Mouse (Mus musculus) bone marrow, adult 2 months (tissue): Measurements from ENCODE around the gene Adamts16. TPM values are rescaled to one million over a fixed set of nuclear protein-coding genes. Genes with fewer than 3 reads are reported as not detected.

Source experiments
- H3K27ac ChIP-seq: fragments of 200-500 bp; 2 replicates; pipeline ENCODE4 v1.5.1; 2012; ENCODE audit warnings: low read depth, mild to moderate bottlenecking, control low read depth, inconsistent platforms, low read length; ENCODE audit not compliant: control insufficient read depth, poor library complexity, insufficient read depth
- H3K4me1 ChIP-seq: fragments of 200-500 bp; 2 replicates; pipeline ENCODE4 v1.6.1; 2011; ENCODE audit warnings: low read length; ENCODE audit not compliant: control insufficient read depth, insufficient read depth
- H3K4me3 ChIP-seq: fragments of 200-500 bp; replicated peaks from 2 replicates; pipeline ENCODE3; 2011; ENCODE audit warnings: mild to moderate bottlenecking, low read depth, low read length, control low read depth; ENCODE audit not compliant: control insufficient read depth
- CTCF ChIP-seq: fragments of 200-500 bp; IDR thresholded peaks from 2 replicates; pipeline ENCODE4 v1.5.1; 2011; ENCODE audit warnings: low read length, control low read depth; ENCODE audit not compliant: control insufficient read depth, insufficient read depth
- POLR2A ChIP-seq: fragments of 200-500 bp; IDR thresholded peaks from 2 replicates; pipeline ENCODE4 v1.6.1; 2011; ENCODE audit warnings: low read depth, mild to moderate bottlenecking, control low read depth, low read length, borderline replicate concordance; ENCODE audit not compliant: control insufficient read depth
- WGBS: fragments of 180-500 bp; shearing (Covaris S2); methylation state at CpG from one replicate; pipeline ENCODE4 v1.1.7; 2018; 5-methylcytosine and 5-hydroxymethylcytosine counted together
- polyA plus RNA-seq: library from polyadenylated mRNA; stranded (reverse); fragments of >200 nt; gene quantifications from 2 replicates; pipeline ENCODE4 v1.2.4, GENCODE M21; 2011; ENCODE audit warnings: low replicate concordance; ENCODE audit not compliant: missing spikeins, insufficient read depth, insufficient read length

The Adamts16 gene
- polyA plus RNA-seq, 1 experiment, result not detected

DNA sequence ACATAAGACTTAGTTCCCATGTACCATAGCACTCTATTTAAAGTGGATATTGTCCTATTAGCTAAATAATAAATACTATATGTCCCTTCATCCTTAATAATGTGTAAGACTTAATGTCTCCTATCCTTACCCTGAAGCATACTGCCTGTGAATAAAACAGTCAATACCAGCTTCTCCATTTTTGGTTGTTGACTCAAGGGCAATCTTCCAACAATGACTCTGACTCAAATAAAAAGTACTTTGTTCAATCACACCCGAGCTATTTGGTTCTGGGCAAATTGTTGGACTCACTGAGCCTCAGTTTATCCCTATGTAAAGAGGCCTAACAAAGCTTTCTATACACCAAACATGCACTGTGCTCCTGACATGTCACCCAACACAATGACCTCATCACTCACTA is 51.8 kb downstream of the Adamts16 start:
- H3K4me1 ChIP-seq, result no peaks in the 10 kb centered on the region
- H3K4me3 ChIP-seq, result no peak overlapping the region
- WGBS, result 46% methylated on average over 1 of the region's 1 CpGs
- no peak overlapping the region for H3K27ac ChIP-seq
- TF ChIP-seq CTCF, result no peak
- no peak for TF ChIP-seq POLR2A

DNA sequence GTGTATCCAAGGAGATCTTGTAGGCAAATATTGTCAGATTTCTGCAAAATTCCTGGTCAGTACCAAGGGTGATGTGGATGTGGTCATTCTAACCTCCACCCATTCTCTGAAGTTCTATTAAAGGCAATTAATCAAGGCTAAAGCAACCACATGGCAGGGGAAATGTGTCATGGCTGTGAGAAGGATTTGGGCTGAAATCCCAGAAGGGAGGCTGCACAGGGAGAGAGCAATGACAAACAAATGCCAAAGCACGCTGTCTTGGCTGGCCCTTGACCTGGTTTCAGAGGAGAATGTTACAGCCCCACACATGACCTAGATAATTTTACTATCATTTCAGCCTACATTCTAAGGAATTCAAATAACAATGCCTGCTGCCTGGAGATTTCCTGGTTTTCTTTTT is 52.6 kb downstream of the Adamts16 start:
- 72% methylated on average over 1 of the region's 1 CpGs for whole genome bisulfite sequencing
- TF ChIP-seq POLR2A (no peak), CTCF (no peak)
- no peak overlapping the region for H3K27ac ChIP-seq
- H3K4me1 ChIP-seq, result no peaks in the 10 kb centered on the region
- H3K4me3 ChIP-seq, result no peak overlapping the region

GRCm38 (mm10) chr13:70785078-70785477 is 56.5 kb downstream of the Adamts16 start:
- Histone ChIP-seq H3K4me1 (no peaks in the 10 kb centered on the region), H3K27ac (no peak overlapping the region), H3K4me3 (no peak overlapping the region)
- 92% methylated on average over 2 of the region's 2 CpGs for WGBS
- TF ChIP-seq CTCF, result no peak
- no peak for TF ChIP-seq POLR2A

DNA sequence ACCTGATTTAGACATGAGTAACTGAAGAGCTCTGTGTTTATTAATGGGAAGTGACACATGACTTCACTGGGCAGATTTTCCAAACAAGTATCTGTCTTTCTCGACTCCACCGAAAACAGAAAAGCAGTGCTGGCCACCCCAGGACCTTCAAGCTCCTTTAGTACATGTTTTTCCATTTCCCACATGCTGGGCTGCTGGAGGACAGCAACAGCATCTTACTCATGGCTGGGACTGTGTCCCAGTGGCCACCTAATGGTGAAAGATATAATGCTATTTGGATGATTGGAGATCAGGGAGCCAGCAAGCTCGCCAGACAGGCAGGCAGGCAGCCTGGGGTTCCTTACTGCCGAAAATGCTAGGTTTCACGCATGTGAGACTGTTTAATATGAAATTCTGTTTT is 57.5 kb downstream of the Adamts16 start:
- Histone ChIP-seq H3K27ac (no peak overlapping the region), H3K4me1 (no peaks in the 10 kb centered on the region), H3K4me3 (no peak overlapping the region)
- 78% methylated on average over 5 of the region's 5 CpGs for WGBS
- no peak for TF ChIP-seq CTCF
- no peak for TF ChIP-seq POLR2A

- no peak for TF ChIP-seq POLR2A
- no peak for TF ChIP-seq CTCF
- Histone ChIP-seq H3K4me3 (no peak overlapping the region), H3K27ac (no peak overlapping the region), H3K4me1 (no peaks in the 10 kb centered on the region)
- WGBS, result 72% methylated on average over 7 of the region's 7 CpGs
Measured at GRCm38 (mm10) chr13:70779781-70780180, 61.8 kb downstream of the Adamts16 start.

DNA sequence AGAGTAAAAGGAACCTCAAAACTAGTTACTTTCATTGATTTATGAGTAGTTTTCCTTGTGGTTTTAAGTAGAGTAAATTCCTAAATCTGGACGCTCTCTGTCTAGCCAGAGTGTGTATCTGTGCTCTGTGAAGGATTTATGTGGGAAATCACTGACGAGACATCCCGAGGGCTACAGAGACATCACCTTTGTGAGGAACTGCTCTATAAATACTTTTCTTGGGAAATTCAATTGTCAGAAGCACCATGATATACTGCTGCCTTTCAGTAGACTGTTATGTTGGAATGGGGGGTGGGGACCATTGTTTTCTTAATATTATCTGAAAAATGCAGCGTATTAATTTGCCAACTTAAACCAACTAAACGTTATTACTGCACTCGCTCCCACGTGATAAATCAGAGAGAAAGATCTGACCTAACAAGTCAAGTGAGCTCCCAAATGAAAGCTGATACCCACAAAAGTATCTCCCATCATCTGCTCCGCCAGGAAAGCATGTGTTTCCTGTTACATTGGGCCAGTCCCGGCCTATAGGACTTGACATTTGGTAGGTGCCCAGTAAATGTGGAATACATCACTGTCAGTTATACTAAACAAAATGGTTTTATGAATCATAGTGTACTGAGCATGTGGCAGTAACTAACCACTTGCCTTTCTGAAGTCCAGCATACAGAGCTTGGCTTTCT is 62.6 kb downstream of the Adamts16 start:
- Histone ChIP-seq H3K4me3 (no peak overlapping the region), H3K27ac (no peak overlapping the region), H3K4me1 (no peaks in the 10 kb centered on the region)
- no peak for TF ChIP-seq CTCF
- TF ChIP-seq POLR2A, result no peak
- WGBS, result 28% methylated on average over 9 of the region's 9 CpGs

DNA sequence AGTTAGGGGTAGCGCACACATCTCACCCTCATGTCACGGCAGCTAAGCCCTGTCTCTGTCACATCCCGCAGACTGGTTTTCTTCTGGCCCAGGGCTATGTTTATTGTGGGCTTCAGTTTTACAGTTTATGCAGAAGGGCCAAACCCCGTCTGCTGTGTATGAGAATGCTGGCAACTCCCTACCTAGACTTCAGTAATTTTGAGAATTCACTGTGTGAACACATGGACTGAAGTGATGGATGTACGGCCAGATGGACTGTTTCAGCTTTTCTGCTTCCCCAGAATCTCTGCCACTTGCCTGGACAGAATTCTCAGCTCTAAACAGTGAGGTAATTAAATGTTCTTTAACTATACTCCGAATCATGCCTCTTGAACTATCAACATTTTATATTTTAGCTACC is 70.5 kb downstream of the Adamts16 start:
- 82% methylated on average over 6 of the region's 6 CpGs for WGBS
- no peak overlapping the region for H3K4me3 ChIP-seq
- TF ChIP-seq POLR2A (no peak), CTCF (no peak)
- H3K27ac ChIP-seq, result no peak overlapping the region
- no peaks in the 10 kb centered on the region for H3K4me1 ChIP-seq

- 75% methylated on average over 2 of the region's 2 CpGs for WGBS
- Histone ChIP-seq H3K4me3 (no peak overlapping the region), H3K4me1 (no peaks in the 10 kb centered on the region), H3K27ac (no peak overlapping the region)
- TF ChIP-seq POLR2A (no peak), CTCF (no peak)
Measured at GRCm38 (mm10) chr13:70769156-70769555, 72.5 kb downstream of the Adamts16 start.

DNA sequence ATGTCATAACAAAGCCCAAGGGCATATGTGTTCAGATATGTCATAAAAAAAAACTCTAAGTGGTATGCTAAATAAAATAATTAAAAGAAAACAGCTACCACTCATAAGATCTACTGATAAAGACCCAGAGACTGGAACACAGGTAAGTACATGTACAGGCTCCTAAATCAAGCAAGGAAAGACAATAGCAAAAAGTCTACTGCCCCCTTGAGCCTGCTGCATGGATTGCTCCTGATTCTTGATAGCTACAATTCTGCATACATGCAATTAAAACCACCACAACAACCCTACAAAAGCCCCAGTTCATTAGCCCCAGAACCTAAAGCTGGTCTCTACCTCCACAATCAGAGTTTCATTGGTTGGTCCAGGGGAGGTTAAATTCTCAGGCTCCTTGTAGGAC is 74.1 kb downstream of the Adamts16 start:
- H3K4me3 ChIP-seq, result no peak overlapping the region
- TF ChIP-seq CTCF (no peak), POLR2A (no peak)
- H3K27ac ChIP-seq, result no peak overlapping the region
- no peaks in the 10 kb centered on the region for H3K4me1 ChIP-seq
